Mouse (Mus musculus) ovary, adult 18-20 months (tissue): ENCODE results near the gene Ulk1.
A peak's percentile ranks its signal among the peaks of the same experiment; 100 is the strongest.
"Not testable (repeated sequence)": the region's sequence is repeated elsewhere in the genome, so short reads cannot be mapped to it uniquely, and the experiment has no call there.

Experiments used
- DNase-seq: peaks from one replicate; pipeline ENCODE4 v3.0.0; 2022; ENCODE audit warnings: low spot score, mixed read lengths

Ulk1 gene

DNA sequence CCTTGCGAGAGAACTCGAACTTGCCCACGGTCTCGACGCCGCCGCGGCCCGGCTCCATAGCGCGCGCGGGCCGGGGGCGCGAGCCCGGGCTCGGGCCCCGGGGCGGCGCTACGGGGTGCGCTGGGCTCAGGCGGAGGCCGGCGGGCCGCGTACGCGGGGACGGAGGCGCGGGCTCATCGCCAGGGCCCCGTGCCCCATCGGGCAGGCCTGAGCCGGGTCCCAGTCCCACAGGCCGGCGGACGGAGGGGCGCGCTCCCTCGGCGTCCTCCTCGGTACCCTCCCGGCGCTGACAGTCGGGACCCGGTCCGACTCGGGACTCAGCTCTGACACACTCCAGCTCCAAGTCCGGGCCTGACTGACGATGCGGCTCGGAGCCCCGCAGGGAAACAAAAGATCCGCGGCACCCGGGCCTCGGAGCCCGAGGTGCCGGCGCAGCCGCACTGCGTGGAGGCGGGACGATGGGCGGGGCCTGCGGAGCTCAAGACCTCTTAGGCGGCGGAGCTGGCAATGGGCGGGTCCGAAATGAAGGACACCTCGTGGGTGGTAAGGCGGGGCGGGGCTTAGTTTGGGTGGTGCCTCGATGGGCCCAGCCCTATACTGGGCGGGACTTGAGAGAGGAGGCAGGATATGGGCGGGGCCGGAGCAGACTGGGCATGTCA lies at the start of gene Ulk1:
Gene Ulk1, minus strand, starts transcription at position 431 of the 659 bp plus-strand sequence.
- peak; percentile 99 for DNase-seq

DNA sequence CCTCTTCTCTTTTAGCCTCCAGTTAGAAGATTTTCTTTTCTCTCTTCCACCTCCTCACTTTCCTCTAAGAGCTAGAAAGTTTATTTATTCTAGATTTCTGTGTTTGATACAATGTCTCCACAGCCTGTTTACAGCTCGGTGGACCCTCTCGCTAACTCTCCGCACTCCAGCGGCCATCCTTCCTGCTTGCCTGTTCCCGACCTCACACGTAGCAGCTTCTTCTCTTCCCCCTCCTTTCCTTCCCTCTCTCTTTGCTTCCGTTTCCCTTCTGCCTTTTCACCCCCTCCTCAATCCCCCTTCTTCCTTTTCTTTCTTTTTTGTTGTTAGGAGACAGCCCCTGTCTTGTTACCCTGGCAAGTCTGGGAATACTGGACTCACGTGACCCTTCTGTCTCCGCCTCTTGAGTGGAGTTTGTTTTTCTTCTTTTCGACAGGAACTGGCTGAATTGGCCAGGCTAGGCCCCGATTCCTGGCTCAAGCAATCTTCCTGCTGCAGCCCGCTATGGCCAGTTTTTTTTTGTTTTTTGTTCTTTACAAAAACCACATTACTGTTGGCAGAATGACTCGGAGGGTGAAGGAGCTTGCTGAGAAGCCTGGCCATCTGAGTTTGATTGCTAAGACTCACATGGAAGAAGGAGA lies 49.2 kb upstream of the Ulk1 start:
- peak; percentile 66 for DNase-seq

- no peak for DNase-seq
These were observed 47.2 kb upstream of the Ulk1 start for GRCm38 (mm10) chr5:110857091-110857490.

GRCm38 (mm10) chr5:110852990-110853389 lies 43.1 kb upstream of the Ulk1 start:
- DNase-seq = no peak

GRCm38 (mm10) chr5:110841046-110841862 lies 31.4 kb upstream of the Ulk1 start:
- no peak for DNase-seq

DNA sequence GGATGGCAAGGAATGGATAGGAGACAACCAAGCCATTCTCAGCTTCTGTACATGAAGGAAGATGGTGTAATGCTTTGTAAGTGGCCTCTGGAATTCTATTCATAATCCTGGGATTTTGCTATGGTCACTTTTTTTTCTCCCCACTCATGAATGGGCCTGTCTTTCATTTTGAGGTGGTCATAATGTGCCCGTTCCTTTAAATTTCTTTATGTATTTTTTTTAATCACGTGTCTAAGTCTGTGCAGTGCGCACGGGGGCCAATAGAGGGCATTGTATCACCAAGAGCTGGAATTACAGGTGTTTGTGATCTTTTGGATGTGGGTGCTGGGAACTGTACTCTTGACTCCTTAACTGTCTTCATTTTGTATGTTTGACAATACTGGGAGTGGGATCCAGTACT lies 30.6 kb upstream of the Ulk1 start:
- DNase-seq = no peak

DNA sequence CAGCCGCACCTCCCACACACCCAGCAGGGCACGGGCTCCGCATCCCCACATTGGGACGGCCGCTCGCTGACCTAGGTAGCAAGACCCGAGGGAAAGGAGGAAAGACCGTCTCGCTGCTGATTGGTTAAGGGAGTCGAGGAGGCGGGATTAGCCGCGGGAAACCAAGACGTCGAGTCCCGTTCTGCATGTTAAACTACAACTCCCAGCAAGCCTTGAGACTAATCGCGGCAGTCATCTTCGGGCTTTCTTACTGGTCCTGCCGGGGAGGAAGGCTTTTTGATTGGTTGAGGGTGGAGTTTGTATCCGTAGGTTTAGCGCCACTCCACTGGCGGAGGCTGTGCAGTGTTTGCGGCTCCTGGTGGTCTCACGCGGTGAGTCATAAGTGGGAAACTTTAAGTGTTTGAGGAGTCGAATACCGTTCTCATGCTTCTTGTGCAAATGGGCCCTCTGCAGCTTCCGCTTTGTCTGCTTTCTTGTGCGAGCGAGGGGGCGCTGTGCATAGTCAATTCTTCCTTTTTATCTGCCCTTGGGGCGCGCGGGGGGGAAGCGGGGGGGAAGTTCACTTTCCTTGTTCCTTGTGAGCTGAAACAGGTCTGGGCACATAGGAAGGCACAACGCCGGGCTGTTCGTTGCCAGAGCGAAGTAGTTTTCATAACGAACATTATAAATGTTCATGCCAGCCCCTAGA lies 29.9 kb upstream of the Ulk1 start, which contains the start of the genes Hscb and Chek2:
Gene Hscb, minus strand, starts transcription at position 100 of the 688 bp plus-strand sequence.
Gene Chek2, plus strand, starts transcription at position 302 of the 688 bp plus-strand sequence.
- DNase-seq = peak; percentile 97

GRCm38 (mm10) chr5:110839038-110839677 lies 29.3 kb upstream of the Ulk1 start:
- no peak for DNase-seq

DNA sequence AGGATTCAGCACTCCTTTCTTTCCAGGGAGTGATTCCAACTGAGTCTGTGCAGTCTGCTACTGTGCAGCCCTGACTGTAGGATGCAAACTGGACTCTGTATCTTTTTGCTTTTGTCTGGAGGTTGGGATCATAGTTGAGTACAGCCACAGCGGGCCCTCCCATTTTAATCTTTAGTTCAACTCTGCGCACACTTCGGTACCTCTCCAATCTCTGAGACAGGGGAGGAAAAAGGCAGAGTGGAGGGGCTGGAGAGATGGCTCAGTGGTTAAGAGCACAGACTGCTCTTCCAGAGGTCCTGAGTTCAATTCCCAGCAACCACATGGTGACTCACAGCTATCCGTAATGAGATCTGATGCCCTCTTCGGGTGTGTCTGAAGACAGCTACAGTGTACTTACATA lies 28.1 kb upstream of the Ulk1 start:
- DNase-seq = not testable (repeated sequence)

- peak; percentile 32 for DNase-seq
These were observed 26.1 kb upstream of the Ulk1 start for GRCm38 (mm10) chr5:110835959-110836358.

DNA sequence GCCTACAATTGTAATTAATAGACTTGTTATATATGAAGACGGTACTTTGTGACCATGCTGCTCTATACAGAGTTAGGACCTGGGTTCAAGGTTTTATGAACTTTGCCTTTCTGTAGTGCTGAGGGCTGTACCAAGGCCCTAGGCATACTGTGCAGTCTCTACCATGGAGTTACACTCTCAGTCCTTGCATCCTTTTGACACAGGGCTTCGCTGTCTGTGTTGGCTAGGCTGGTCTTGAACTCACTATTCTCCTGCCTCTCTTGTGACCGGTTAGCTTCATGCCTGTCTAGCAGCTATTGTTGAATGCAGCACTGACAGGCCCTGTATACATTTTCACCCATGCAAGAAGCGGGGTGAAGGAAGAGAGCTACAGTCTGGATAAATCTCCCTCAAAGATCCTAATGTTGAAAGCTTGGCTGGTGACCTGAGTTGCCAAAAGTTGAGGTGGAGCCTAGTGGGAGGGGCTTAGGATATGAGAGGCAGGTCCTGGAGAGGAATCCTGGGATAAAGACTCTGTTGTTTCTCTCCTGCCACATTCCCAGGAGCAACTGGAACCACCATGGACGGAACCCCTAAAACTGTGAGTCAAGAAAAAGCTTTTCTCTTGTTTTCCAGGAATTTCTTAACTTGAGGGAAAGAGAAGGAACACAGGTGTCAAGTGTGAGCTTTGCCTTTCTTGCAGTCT lies 21.3 kb upstream of the Ulk1 start:
- no peak for DNase-seq

DNA sequence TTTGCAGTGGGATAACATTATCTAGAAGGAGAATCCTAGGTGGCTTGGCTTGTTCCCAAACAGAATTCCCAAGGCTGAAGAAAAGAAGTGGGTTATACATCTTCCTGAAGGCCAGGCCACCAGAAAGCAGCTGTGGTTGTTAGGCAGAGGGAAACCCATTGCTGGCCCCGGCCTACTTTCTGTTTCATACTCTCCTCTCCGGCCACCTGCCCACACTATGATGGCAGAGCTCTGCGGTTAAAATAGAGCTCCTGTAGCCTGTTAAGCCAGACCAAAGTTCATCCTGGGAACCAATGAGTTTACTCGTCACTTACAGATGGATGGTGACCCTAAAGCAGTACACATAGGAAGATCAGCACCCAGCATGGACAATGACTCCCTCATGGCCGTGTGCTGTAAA lies 17.7 kb upstream of the Ulk1 start:
- DNase-seq = no peak

GRCm38 (mm10) chr5:110826781-110827495 lies 17.0 kb upstream of the Ulk1 start:
- DNase-seq = no peak

DNA sequence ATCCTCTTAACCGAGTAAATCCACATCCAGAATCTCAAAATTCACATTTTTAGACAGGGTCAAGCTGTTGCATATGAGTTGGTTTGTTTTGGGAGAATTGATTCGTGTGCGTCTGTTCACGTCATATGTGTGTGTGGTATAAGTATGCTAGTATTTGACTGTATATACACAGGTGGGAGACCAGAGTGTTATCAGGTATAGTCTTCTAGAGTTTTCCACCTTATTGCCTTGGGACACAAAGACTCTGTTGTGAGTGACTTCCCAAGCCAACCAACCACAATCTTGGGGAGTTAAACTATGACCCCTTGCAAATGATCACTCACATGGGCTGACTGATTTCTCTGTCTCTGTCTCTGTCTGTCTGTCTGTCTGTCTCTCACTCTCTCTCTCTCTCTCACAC lies 14.5 kb upstream of the Ulk1 start:
- no peak for DNase-seq

- DNase-seq = no peak
These were observed 853 bp downstream of the Ulk1 start for GRCm38 (mm10) chr5:110808821-110809666.

DNA sequence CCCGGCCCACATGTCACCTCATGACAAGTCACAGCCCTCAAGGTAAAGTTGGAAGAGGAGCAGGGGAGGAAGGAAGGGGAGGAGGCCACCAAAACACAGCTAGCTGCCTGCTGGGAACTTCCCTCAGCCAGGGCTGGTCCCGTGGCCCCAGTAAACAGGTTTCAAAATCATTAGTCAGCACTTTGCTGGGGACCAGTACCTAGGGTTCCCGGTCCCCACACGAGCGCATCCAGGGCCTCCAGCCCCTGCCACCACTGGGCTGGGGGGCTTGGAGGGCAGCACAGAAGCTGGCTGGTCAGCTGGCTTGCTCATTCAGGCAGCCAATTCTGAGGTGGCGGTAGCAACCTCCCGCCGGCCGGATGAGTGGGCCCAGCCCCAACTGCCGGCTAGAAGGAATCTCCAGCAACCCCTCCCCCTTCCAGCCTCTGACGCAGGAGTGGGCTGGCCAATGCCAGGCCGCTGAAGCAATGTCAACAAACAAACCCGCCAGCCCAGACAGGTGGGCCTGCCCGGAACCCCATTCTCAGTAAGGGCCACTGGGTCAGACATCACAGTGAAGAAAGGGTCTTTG lies 1.8 kb downstream of the Ulk1 start:
- DNase-seq = peak; percentile 74

- no peak for DNase-seq
These were observed 2.4 kb downstream of the Ulk1 start for GRCm38 (mm10) chr5:110807453-110807852.

DNA sequence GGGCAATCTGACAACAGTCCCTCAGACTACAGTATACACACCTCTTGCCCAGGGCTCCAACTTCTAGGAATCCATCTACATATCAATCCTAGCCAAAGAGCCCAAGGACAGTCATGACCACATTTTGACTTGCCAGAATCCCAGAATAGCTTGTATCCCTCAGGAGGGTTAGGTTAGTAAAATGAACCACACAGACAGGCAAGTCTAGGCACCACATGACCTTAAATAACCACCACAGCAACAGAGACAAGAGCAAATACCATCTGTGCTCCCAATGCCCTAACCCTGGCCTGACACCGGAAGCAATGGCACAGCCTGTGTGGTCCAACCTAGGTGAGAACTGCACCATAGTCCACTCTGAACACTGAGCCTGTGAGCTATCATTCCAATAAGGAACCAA lies 3.2 kb downstream of the Ulk1 start:
- DNase-seq = no peak

GRCm38 (mm10) chr5:110806154-110806553 lies 3.7 kb downstream of the Ulk1 start:
- no peak for DNase-seq
